Mouse (Mus musculus) heart, postnatal 4 days (tissue): ENCODE data around the gene Plau. TPM values are rescaled to one million over a fixed set of nuclear protein-coding genes. Genes with fewer than 3 reads are reported as not detected.

Experiments used
- DNase-seq: peaks from one replicate; pipeline ENCODE4 v3.0.0; 2021
- total RNA-seq, 2 experiments: library from RNA; stranded (reverse); gene quantifications; 2 replicates each; pipeline ENCODE4 v1.2.3; 2021

The Plau gene
- total RNA-seq, result 10 to 100 TPM; 11.1 to 11.9 TPM

DNA sequence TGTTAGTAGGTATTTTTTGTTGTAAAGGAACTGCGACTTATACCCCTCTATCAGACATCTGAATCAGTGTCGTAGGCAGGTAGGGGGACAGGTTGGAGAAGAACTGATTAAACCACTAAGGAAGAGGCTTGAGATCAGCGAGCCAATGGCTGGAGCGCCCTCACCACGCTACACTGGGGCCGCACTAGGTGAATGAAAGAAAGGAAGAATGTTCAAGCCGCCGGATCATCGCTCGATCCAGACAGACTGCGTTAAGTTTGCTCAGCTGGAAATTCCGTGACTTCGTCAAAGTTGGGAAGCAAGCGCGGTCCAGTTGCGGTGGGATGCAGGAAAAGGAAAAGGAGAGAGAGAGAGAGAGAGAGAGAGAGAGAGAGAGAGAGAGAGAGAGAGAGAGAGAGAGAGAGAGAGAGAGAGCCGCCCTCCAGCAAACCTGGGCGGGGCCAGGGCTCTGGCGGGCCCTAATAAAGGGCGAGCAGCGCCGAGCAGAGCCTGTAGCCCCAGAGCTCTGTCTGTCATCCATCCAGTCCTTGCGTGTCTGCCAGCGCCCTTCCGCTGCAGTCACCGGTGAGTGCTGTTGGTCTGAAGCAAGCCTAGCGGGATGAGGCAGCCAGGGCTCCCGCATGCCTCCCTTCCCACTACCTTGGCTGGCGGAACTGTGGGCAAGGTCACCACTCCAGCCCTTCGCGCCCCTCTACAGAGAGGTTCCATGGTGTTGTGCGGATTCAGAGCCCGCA is at the start of gene Plau:
Plau (plus strand) TSS at position 490 of the 734 bp plus-strand sequence.
- peak; percentile 78 for DNase-seq

DNA sequence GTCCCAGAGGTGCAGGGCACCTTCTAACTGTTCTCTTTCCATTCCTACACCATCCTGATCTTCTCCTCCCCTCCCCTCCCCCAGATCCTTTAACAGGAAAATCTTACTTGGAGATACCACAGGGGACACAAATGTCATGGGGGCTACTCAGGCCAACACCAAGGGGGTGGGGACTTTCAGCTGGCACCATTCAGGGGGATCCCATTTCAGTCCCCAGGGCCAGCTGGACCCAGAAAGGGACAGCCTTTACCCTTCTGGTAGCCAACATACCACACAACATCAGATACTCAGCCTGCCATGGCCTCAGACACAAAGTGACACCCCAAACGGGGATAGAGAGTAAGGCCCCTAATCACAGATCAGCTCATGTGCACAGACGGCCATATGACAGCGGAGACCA is 48.3 kb upstream of the Plau start:
- DNase-seq, result no peak

DNA sequence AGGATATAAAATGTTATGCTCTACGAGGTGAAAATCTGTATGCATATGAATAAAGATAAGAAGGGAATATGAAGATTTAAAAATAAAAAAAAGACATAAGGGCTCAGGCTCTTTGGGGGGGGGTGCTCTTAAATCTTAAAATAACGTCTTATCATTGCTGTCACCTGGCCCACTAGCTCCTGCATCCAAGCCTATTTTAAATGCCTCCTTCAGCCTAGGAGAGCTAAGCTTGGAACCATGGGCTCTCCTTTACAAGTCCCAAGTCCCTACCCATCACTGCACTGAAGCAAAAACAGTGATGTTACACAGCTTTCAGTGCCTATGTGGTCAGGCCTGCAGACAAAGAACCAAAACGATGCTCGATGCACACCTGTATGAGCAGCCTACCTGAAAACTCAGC is 46.9 kb upstream of the Plau start:
- DNase-seq, result no peak

DNA sequence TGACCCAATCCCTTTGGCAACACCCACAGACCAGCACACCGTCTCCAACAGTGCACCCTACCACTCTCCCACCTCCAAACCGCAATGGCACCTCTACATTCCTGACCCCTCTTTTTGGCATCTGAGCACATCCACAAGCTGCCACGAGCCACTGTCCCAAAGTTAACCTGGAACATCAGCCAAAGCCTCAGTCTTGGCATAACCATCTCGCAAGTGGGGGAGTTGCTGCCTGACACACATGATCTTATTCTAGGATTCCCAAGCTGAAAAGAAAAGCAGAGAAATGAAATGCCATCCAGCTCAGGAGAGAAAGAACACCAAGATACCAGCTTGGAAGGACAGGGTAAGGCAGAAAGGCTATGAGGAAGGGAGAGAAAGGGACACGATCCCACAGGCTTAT is 46.0 kb upstream of the Plau start:
- DNase-seq, result no peak

DNA sequence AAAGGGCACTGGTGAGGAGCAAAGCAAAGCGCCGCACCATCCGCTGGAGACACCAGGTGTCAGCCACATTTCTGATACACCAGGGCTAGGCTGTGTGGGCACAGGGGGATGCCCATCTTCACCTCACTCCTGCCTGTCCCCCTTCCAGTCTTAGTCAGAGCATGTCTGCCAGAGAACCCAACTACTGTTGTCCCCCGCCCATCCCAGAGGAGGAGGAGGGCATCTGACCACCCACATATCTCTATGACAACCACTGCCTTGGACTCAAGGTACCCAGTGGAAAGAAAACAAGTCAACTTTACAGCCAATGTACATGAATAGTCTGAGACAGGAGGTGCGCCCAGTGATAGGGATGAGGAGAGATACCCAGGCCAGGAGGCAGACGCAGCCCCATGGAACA is 45.5 kb upstream of the Plau start:
- DNase-seq, result no peak

DNA sequence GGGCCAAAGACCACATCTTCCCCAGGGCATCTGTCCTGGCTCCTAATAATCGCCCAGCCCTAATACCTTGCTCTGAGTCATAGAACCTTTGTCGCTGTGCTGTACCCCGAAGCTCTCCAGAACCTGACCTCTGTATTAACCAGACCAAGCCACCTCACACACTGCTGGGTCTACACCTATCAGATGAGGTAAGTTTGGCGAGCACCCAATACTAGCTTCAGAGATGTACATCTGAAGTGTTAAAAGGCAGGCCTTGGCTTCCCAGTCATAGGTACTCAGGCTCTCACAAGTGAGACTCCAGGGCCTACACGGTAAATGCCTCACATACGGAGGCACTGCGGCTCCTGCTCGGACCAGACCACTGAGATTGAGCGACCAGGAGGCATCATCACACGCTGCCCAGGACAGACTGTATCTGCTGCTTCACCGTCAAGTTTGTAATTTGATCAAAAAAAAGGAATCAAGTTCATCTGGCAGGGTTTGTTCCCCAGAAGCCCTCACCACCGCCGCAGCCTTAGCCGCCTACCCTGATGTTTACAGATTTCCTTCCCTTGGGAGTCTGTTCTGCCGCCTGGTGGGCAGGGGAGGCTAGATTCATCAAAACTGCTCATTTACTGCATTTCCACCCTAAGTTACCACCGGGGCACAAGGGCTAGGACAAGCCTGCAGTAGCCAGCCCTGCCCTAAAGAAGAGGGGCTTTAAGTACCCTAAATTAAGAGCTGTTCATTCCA is 44.8 kb upstream of the Plau start:
- no peak for DNase-seq

DNA sequence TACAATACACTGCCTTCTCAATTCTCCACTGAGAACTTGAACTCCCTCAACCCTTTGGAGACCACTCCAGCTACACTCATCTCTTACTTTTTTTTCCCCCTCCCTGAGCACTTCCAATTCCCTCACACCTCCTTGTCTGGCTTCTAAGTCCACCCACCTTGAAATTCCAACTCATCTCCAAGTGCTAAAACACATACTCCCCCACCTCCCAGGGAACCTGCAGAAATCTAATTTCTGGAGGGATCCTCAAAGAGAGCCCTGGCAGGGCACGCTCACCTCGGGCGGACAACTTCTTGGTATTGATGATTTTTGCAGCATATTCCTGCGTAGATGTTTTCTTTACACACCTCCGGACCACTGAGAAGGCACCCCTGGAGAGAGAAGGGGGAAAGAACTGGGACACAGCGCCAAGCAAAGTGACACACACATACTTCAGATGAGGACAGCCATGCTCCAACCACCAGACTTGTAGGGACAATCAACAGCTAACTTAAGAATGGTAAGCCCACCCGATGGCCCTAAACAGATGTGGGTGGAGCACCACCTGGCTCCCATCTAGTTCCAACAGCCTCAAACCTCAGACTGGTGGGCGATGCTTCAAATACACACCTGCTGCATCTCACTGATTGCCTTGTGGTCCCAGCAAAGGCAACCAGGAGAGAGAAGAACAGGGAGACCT is 44.1 kb upstream of the Plau start:
- DNase-seq, result no peak

DNA sequence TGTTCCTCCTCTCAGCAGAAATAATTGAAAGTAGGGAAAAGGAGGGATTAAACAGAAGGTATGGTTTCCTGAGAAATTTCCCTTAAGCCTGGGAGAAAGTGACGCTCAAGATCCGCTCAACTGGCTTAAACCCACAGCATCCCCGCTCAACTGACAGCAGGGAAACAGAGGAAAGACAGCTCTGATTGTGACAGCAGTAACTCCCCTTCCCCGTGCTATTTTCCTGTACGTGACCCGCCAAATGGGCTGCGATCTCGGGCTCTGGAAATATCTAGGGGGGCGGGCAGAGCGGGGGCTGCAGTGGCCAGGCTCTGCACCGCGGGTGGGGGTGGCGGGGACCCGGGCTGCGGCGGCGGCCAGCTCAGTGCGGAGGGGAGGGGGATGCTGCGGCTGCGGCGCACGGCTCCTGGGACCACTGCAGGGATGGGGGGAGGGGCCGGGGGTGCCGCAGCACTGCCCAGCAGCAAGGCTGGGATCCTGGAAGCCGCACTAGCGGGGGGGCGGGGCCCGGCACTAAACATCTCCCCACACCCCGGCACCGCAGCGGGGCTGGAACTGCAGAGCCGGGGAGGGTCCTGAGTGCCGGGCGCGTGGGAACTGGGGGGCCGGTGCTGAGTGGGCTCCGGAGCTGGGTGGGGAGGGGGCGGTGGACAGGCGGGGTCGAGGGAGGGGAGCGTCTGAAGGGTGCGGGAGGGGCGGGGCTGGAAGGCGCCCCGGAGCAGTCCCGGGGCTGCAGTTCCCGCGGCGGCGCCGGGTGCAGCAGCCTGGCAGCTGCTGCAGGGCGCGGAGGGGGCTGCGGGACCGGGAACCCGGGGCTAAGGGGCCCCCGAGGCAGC is 43.3 kb upstream of the Plau start:
- DNase-seq, result peak; percentile 57

DNA sequence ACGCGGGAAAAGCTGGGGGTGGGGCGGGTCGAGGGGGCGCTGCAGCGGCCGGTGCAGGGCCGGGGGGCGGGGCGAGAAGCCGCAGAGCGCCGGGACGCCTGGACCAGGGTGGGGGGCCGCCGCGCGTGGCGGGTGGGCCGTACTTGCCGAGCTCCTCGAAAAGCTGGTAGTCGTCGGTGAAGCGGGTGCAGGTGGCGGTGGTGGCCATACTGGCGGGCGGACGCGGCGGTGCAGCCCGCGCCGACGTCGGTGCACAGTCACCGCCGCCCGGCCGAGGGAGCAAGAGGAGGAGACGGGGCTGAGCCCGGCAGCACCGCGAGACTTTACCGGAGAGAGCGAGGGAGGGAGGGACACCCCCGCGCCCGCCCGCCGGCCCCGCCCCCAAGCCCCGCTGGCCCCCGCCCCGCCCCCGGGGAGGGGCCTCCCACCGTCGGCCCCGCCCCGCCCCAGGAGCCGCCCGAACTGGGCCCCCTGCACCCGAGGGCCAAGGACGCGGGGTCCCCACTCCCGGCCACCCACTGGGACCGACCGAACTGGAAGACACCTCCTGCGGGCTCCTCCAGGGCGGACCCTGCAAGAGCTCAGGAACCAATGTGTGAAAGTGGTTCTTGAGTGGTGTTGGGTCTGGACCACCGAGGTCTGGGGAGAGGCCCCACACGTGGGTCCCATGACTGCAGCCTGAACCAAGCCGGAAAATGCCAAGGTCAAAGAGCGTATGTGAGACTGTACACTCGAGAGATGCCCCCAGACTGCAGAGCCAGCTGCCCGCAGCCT is 42.5 kb upstream of the Plau start, which contains the start of gene Camk2g:
Camk2g (minus strand) TSS at position 331 of the 774 bp plus-strand sequence.
- peak; percentile 87 for DNase-seq

DNA sequence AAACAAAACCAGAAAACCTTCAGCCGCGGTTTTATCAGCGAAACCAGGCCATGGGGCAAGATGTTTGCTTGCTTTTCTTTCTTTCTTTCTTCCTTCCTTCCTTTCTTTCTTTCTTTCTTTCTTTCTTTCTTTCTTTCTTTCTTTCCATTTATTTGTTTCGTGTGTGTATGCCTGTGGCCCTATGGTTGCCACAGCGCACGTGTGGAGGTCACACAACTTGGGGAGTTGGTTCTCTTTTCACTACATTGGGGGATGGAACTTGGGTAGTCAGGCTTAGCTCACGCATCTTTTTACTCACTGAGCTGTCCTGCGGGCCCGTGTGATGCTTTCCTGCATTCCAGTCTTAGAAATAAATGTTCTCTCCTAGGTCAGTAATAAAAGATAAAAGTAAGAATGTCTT is 41.9 kb upstream of the Plau start:
- DNase-seq, result no peak

DNA sequence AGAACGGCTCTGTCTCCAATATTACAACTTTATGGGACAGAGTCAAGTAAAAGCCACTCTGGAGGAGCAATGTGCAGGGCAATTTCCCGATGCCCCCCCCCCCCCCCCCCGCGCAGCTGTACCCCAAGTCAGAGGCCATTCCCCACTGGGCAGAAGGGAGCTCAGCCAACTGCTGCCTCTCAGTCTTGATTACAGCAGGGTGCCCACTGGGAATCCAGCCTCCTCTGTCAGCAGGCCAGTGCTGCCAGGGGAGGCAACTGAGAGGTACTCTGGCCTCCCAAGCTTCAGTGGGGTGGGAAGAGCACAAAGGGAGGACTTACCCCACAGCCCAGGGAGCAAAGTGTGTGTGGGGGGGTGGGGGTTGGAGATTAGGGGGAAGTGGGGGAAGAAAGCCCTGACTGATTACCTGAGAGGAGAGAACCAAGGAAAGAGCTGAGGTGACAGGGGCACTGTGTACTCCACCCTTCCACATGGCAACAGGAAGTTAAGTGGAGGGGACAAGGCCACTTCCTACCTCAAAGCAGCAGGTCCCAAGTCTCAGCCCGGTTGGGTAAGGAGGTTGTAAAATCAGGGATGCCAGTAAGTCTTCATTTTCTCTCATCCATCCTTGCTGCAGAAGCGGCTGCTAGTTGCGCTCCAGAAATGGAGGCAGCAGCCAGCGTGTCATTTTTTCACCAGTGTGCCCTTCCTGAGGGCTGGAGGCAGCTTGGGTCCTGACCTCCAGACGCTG is 40.9 kb upstream of the Plau start:
- DNase-seq, result no peak

DNA sequence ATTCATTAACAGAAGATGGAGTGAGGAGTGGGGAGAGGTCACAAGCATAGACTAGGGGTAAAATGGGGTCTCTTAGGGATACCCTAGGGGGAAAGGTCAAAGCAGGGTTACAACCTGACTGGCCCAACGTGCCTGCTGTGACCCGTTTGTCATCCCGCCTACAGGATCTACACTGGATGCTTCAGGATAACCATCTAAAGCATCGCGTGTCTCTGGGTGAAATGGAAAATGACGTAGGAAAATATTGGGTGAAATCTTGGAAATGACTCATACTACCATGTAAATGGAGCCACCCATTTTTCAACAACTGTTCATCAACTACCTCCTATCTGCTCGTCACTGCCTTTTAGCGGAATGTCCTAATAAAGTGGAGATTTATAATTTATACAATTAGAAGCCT is 40.3 kb upstream of the Plau start:
- no peak for DNase-seq

DNA sequence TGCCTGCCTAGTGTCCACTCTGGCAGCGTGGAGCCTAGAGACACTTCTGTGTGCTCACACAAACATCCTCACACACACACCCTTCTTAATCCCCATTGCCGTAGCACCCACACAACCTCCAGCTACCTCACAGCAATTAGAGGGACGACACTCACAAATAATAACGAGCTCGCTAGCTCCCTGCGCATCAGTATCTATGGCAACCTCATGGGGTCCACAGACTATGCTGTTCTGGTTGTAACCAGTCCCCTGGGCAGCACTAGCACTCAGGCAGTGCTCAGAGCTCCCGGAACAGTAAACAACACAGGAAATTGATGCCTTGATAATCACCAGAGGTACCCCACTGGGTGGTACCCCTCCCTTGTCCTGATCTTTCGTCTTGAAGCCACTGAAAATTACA is 39.8 kb upstream of the Plau start:
- DNase-seq, result no peak

DNA sequence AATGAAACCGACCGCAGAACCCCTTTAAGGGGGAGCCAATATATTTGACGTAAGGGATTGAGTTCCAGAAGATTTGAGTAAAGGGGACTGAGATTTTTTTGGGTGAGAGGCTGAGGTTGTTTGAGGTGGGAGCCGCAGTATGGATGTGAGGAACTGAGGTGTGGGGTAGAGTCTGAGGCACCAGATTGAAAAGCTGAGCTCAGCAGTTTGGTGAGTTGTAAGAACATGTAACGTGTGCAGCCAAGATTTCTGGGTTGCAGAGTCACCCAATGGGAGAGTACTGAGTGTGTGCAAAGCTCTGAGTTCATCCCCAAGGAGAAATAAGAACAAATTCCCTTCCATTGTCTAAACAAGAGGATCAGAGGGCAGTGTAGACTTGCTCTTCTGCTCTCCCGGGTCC is 38.2 kb upstream of the Plau start:
- no peak for DNase-seq

DNA sequence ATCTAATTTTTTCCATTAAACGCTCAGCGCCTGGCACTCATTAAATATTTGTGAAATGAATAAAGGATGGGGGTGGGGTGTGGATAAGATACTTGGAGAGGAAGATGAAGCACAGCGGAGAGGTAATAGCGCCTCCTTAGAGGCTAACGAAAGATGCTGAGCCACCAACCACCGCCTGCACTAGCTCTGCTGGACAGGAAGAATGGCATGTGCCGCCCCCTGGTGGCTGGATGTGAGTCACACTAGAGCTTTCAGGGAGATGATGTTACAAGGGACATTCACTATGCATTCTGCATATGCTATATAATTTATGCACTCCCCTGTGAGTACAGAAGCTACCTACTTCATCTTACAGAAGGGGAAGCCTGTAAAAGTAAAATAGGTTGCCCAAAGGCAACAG is 37.7 kb upstream of the Plau start:
- peak; percentile 94 for DNase-seq

DNA sequence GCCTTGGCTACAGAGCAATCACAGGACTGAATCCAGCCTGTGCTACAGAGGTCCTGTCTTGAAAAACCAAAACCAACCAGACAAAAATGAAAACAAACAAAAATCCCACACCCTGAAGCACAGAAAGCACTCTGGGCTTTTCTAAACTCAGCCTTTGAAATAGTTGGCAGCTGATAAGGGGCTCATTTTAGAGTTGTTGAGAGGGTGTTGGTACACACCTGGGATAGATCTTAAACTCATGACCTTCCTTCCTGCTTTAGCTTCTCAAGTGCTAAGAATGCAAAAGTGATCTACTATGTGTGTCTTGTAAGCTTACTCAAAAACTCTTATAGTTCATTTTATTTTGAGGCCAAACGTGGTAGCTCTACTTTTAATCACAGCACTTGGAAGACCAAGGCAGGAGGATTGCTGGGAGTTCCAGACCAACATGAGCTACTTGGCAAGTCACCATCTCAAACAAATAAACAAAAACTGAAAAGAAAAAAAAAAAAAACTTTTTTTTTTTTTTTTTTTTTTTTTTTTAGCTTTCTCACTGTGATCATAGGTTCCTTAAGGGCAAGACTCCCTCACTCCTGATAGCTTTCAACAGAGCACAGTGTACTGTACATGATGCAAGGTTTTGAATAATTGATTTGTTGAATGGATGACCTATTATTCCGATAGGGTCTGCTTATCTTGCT is 33.4 kb upstream of the Plau start:
- no peak for DNase-seq

DNA sequence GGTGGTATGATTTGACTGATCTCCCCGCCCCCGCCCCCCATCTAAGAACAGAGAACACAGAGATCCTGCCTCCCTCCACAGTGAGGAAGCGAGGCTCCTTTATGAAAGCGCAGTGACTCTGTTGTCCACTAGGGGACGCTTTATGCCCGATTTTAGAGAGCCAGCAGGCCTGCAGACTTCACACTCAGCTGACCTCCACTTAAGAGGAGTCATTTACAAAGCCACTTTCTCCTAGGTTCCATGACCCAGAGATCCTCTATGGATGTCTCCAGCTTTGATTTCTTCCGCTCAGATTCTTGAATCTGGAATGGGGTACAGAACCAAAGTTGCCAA is 32.9 kb upstream of the Plau start:
- DNase-seq, result peak; percentile 87

DNA sequence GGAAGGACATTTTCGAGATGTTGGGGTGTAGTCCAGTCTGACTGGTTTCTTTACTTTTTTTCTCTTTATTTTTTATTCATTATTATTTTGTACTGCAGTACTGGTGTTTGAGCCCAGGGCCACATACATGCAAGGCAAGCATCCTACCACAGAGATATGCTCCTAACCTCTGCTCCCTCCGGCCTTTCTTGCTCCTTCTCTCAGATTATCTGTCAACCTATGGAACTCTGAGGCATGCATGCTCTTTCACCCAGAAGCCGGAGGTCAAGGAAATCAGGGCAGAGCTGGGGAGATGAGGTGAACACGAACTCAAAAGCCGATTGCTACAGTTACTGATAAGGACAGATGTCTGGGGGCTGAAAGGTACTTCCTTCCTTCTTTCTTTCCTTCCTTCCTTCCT is 32.0 kb upstream of the Plau start:
- DNase-seq, result no peak

DNA sequence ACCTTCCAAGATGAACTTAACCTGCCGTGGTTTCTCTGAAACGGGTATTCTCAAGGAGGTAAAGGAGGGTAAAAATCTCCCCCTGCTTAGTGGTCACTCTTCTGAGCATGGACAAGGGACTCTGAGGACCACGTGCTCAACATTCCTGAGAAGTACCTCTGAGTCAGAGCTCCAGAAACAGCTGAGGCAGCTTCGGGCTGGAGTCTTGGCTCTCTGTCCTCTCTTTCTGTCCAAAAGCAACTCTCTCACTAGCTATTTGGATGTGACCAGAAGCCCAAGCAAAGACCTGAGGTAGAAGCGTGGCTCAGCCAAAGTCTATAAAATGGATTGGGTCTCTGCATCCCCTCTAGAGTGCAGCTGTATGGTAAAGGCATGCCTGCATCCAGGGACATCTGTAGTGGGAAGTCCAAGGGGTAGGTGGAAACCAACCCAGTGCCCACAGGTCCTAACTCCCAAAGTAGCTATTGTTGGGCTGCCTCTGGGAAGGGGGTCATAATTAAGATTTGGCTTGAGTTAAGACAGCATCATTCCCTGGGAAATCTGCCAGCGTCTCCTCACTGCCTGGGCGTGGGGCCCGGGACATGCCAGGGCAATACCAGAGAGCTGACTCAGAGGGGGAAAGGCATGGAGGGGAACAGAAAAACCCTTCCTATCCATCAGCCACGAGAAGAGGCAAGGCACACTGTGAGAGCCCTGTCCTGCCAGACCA is 31.3 kb upstream of the Plau start:
- DNase-seq, result peak; percentile 94
